Mouse (Mus musculus): Measurements from ENCODE around the gene Apobec2.

Gene Apobec2

DNA sequence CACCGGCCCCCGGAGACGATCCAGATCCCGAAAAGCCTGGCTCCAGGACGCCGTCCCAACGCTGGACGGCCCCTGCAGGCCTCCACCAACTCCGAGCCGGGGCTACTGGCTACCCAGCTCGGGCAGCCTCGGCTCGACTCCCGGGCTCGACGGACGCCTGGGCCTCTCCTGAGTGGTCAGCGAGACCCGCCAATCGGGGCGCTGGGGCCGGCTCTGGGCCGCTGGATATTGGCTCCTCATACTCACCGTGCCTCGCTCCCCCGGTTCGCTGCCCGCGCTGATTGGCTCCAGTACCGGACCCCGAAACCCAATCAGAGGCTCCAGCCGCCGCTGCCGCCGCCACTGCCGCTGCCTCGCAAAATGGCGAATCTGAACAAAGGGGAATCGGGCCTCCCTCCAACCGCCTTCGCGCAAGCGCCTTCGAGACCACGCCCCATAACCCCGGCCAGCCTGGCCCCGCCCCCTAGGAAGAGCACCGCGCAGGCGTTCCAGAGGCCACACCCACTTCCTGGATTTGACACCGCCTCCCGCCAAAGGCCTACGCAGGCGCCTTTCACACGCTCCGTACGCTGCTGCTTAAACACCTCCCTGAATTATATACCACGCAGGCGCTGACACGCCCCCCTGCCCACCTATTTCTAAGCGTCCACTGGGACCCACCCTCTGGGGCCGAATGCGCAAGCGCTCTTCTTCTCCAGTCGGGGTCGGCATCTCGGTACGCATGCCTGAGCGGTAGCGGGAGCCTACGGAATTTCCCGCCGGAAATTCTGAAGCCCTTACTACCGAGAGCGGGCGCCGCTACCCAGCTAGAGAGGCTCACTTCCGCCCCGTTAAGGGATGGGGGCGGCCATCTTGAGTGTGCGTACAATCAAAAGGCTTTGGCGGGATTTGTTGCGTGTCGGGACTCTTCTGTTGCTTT lies 23.1 kb downstream of the Apobec2 start, which contains the start of the genes Nfya and Oard1:
Gene Nfya, minus strand, starts transcription at position 527 of the 919 bp plus-strand sequence.
Gene Oard1, plus strand, starts transcription at position 635 of the 919 bp plus-strand sequence.
- DNase-seq (ENCODE audit: low read depth, low spot score): peak; percentile 100

DNA sequence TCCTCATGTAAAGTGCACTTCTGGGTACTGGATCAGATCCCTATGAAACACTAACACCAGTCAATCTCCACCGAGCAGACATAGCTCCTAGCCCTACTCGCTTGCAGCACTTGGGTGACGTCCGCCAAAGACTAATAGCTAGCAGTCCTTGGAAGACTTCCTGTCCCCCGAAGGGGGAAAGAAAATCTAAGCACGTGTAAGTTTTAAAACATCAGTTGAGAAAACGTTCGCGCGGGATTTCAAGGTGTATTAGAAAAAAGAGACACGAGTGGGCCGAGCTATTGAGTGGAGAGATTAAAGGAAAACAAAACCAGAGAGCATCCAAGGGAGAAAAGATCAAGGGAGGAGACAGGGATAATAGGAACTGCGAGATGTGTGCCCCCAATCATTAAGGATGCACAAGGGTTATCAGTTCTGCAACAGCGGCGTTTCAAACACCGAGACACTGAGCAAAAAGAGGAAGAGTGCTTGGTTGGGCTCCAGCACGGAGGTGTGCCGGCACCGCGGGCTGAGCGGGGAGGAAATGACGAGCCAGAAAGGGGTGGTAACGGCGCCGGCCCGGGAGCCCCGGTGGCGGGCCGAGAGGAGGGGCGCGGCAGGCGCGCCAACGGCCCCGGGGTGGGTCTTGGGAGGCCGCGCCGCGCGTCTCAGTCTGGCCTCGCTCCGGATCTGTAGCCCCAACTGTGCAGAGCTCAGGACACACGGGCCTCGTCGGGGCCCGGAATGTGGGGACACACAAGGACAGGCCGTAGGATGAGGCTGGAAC lies 24.0 kb downstream of the Apobec2 start:
- peak; percentile 89 for DNase-seq (ENCODE audit: low read depth, low spot score)

DNA sequence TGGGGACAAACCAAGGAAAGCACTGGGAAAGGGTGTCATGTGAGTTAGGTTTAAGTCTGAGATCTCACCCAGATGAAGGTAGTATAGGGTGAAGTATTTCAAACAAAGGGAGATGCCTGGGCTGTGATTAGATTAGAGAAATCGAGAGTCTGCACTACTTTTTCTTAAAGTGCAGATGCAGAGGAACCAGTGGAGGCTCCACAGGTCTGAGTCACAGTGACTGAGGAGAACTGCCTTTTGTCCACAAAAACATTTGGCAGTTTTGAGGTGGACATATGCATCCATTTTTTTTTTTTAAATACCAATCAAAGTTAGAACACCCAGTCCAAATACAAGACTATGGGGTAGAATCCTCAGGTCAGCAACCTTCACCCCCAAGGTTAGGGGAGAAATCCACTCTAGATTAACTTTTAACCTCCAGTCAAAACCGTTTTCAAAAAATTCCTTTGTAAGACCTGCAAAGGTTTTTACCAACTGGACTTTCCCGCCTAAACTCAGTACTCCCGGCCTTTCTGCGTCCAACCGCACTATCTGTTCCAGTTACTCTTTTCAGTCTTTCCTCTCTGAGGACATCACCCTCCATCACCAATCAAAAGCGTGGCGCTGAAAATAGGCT lies 24.7 kb downstream of the Apobec2 start:
- no peak for DNase-seq (ENCODE audit: low read depth, low spot score)

DNA sequence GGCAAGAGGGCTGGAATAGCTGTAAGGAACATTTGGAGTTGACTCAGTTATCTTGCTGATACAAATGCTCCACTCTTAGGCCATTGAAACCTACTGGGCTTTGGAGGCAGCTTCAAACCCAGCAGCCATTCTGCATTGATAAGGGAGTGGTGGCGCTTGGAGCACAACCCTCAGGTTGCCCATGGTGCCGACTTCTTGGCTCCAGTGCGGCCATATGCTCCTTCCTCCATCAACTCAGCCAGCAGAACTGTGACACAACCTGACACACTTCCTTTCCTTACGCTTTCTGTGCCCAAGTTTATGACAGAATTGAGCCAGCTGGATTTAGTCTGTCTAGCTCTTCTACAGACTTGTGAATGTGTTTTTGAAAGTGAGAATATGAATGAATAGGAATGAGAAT lies 25.6 kb downstream of the Apobec2 start:
- DNase-seq (ENCODE audit: low read depth, low spot score): no peak

DNA sequence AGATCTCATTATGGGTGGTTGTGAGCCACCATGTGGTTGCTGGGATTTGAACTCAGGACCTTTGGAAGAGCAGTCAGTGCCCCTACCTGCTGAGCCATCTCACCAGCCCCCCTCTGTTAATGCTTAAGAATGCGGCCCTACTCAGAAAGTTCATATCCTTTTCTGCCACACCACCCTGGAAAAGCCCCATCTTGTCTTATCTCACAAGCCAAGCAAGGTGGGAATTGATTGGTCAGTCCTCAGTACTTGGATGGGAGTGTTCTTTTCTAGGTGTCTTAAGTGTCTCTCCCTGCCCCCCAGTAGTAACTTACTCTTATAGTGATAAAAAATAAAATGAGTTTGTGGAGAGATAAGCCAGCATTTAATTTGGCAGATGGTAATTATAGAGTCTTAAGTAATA lies 28.0 kb downstream of the Apobec2 start:
- no peak for DNase-seq (ENCODE audit: low read depth, low spot score)

DNA sequence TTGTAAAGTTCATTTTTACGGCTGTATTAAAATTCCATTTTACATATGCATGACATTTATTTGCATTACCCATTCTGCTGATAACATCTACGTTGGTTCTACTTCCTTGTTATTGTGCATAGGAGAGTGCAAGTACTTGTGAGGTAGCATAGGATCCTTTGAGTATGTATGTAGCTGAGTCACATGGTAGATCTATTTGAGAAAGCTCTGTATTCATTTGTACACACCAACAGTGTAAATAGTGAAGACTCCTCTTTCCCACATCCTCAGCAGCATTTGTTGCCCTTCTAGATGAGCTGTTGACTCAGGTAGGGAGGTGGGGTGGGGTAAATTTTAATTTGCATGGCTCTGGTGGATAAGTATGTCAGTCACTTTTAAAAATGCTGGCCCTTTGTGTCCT lies 28.9 kb downstream of the Apobec2 start:
- DNase-seq (ENCODE audit: low read depth, low spot score): no peak

DNA sequence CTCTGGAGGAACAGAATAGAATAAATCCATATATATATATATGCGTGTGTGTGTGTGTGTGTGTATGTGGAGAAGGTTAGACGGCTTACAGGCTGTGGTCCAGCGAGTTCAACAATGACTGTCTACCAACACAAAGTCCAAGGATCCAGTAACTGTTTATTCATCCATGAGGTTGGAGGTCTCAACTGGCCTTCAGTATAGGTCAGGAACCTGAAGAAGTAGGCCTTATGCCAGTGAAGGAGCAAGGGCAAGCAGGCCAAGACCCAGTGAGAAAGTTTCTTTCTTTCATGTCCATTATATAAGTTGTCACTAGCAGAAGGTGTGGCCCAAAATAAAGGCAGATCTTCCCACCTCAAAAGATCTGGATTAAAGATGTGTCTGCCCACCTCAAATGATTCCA lies 30.0 kb downstream of the Apobec2 start:
- DNase-seq (ENCODE audit: low read depth, low spot score): no peak

DNA sequence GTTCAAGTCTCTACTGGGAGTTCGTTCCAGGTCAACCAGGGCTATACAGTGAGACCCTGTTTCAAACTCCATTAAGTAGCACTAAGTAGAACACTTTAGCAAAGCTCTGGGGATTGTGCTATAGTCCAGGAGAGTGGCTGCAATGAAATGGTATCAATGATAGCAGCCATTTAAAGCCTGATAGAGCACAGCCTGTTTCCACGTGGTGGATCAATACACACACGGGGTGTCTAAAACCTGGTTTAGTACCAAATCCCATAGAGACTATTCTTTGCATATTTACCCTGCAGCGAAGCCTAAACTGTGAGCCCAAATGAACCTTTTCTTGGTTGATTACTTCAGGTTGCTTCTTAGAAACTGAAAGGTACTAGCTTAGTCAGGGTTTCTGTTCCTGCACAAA lies 31.0 kb downstream of the Apobec2 start:
- DNase-seq (ENCODE audit: low read depth, low spot score): peak; percentile 43

DNA sequence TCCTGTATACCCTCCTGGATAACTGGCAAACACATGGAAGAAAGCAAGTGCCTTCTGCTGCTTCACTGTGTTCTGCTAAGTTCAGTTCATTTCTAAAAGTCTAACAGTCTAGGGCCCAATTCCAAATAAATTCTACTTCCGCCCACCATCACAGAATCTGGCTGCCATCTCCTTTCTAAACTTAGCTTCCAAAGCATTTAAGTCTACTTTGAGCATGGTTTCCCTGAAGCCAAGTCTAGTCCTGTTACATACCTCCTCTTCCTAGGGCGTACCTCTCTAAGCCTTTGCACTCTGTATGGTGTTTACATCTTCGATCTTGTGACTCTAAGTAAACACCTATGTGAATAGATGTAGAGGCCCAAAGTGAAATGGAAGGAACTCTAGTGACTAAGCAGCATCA lies 40.1 kb downstream of the Apobec2 start:
- DNase-seq (ENCODE audit: low read depth, low spot score): no peak

DNA sequence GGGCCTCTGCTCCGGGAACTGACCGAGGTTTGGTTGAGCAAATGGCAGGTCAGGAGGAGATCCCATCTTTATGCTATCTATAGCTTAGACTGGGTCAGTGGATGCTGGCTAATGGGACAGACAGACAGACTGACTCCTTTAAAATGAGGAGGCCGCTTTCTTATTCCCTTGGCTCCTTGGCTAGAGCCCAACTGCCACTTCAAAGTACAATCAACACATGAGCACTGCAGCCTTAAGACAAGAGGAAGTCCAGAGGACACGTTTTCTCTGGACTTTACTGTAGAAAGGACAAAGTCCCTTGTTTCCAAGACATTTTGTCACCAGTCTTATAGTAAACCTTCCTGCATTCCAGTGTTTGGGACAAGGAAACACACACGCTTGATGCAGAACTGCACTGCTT lies 41.3 kb downstream of the Apobec2 start:
- no peak for DNase-seq (ENCODE audit: low read depth, low spot score)

DNA sequence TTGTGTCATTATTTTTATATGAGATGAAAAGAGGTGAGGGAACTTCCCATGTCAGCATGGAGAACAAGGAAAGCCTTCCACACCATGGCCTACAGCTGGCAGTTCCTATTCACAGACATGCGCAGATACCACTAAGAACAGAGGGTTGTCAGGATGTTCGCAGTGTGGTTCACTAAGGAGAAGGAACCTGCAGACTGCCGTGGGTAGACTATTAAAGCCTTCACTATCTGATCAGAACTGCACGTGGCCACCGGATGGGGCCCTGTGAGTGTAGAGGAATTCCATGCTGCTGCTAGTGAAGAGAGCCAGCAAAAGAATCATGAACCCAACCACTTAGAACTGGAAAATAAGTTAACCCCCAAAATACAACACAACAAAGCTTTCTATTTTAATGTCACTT lies 43.3 kb downstream of the Apobec2 start:
- DNase-seq (ENCODE audit: low read depth, low spot score): no peak

DNA sequence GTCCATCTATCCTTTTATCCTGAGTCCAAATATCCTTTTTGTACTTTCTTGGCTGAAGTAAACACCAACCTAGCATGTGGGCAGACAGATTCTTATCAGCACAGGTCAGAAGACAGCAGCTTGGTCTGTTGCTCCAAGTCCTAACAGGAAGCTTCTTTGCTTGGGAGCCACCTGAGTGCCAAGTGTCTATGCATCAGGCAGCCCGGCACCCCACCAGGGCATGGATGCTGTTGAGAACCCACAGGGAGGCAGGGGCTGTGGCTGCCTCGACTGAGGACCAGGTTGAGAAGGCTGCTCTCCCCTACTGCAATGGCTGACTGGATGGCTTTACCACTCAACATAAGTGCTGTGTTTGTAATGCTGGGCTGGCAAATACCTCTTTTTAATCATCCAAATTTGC lies 44.1 kb downstream of the Apobec2 start:
- no peak for DNase-seq (ENCODE audit: low read depth, low spot score)

DNA sequence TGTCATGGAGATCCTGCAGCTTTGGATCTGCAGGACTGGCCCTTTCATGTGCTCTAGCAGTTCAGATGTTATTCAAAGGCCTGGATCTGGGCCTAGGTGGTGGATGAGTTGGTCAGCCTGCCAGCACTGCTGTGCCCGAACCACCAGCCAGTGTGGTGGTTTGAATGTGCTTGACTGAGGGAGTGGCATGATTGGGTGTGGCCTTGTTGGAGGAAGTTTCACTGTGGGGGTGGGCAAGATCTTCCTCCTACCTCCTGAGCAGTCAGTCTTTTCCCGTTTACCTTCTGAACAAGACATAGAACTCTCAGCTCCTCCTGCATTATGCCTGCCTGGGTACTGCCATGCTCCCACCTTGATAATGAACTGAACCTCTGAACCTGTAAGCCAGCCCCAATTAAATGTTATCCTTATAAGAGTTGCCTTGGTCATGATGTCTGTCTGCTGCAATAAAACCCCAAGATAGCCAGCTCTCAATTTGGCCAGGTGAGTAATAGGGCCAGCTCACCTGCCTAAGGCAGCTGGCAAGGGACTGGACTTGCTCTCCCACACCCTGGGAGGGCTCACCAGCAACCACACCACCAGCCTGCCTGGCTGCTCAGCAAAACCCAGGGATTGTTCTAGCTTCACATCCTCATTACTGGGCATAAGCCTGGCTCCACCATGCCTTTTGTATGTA lies 46.8 kb downstream of the Apobec2 start:
- no peak for DNase-seq (ENCODE audit: low read depth, low spot score)

DNA sequence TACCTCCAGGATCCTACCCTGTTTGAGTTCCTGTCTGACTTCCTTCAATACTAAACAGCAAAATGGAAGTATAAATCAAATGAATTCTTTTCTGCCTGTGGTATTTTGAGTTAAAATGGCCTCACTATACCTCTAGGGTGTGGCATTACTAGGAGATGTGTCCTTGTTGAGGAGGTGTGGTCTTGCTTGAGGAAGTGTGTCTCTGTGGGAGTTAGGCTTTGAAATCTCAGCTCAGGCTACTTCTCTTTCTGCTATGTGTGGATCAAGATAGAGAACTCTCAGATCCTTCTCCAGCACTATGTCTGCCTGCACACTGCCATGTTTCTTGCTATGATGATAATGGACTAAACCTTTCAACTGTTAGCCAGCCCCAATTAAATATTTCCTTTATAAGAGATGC lies 53.7 kb downstream of the Apobec2 start:
- DNase-seq (ENCODE audit: low read depth, low spot score): no peak

DNA sequence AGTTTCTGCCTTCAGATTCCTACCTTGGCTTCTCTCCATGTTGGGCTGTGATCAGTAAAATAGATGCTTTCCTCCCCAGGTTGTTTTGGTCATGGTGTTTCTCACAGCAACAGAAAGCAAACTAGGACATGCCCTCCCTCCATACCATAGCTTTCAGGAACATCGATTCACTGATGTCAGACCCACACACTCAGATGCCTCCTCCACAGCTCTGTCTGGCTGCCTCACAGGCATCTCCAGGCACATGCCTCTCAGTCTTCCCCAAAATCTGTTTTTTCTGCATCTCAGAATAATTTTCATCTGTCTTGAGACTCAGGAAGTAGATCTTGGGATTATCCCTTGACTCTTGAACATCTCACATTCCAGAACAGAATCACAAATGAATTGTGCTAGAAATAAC lies 56.6 kb downstream of the Apobec2 start:
- DNase-seq (ENCODE audit: low read depth, low spot score): no peak

DNA sequence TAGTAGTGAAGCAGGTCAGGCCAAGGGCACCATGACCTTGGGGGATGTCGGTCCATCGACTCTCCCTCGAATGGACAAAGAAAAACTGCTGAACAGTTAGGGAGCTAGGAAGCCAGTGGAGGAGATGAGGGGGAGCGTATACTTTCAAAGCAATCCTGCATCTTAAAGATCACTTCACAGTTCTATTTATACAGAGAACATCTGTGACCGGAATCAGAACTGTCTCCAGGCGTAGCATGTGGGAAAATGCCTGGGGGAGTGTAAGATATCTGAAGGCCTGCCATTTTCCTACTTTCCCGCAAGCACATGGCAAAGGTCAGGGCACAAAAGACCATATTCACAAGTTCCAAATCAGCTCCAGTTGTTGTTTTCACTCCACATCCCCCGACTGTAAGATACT lies 59.7 kb downstream of the Apobec2 start:
- no peak for DNase-seq (ENCODE audit: low read depth, low spot score)

DNA sequence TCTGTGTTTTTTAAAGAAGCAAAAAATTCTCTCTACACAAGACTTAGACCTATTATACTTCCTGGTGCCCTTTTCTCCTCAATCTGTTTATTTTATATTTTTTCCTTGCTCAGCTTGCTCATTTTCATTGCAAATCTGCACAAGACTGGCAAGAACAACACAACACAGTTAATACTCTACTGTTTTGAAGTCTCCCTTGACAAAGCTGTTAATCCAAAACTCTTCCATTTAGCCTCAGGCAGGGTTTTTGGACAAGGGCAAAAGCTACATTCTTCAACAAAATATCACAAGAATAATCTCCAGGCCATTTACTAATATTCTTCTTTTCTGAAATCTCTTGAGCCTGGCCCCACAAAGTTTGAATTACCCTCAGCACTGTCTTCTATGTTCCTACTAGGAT lies 61.1 kb downstream of the Apobec2 start:
- no peak for DNase-seq (ENCODE audit: low read depth, low spot score)
